Mouse (Mus musculus): Measurements from ENCODE around the gene Cxcl14.

DNA sequence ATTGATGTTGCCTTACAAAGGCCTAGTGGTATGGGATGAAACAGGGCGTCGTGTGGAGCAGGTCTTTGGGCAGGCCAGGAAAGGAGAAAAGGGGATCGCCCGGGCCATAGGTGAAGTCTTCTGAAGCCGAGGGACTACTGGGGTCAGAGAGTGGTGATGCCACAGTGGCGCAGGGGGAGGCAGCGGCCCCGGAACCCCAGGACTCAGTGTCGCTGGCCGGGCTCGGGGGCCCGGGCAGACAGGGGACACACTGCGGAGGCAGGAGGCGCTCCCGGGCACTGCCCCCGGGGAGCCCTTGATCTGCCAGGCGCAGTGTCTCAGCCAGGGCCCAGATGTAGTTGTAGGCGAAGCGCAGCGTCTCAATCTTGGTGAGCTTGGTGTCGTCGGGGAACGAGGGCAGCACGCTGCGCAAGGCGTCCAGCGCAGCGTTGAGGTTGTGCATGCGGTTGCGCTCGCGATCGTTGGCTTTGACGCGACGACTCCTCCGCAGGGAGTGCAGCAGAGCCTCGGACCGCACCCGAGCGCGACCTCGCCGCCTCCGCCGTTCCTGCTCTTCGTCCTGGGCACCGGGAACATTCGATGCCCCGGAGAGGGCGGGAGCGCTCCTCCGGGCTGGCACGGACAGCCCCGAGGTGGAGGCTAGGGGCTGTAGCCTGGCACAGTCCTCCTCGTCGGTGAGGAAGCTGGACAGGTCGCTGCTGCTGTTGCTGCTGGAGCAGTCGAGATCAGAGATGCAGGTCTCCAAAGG, 45.0 kb downstream of the Cxcl14 start:
- TF ChIP-seq POLR2A (IDR thresholded peaks at IDR 0.05; ENCODE audit: borderline replicate concordance, insufficient read depth, low read length) (no peak), CTCF (IDR thresholded peaks at IDR 0.05; ENCODE audit: borderline replicate concordance, insufficient read depth, low read depth, low read length) (no peak)
